Mouse (Mus musculus): ENCODE measurements around the gene Canx. TPM values are rescaled to one million over a fixed set of nuclear protein-coding genes. Genes with fewer than 3 reads are reported as not detected.

The Canx gene
- polyA plus RNA-seq, 1 experiment, result 118 TPM

- no peak overlapping the region for H3K4me3 ChIP-seq (ENCODE audit: insufficient read depth, low read depth, low read length)
- H3K27ac ChIP-seq (ENCODE audit: insufficient read depth, low read depth, low read length), result peak overlapping the region; percentile 93
- DNase-seq, result peak; percentile 95
- TF ChIP-seq POLR2A (IDR thresholded peaks at IDR 0.05; ENCODE audit: low read depth, low read length) (no peak), CTCF (conservative IDR thresholded peaks at IDR 0.05; ENCODE audit: insufficient read depth, insufficient read length, low read depth, low read length) (no peak)
- 27% methylated on average over 3 of the region's 3 CpGs for WGBS
- no peaks in the 10 kb centered on the region for H3K36me3 ChIP-seq (ENCODE audit: control insufficient read depth, insufficient read depth, low read length)
- no peaks in the 10 kb centered on the region for H3K27me3 ChIP-seq (replicated peaks; ENCODE audit: control insufficient read depth, insufficient read depth, low read length)
- peaks cover 21% of the 10 kb centered on the region for H3K4me1 ChIP-seq (ENCODE audit: control insufficient read depth, insufficient read depth, low read length)
Measured at GRCm38 (mm10) chr11:50354851-50355250, 29.4 kb upstream of the Canx start.

DNA sequence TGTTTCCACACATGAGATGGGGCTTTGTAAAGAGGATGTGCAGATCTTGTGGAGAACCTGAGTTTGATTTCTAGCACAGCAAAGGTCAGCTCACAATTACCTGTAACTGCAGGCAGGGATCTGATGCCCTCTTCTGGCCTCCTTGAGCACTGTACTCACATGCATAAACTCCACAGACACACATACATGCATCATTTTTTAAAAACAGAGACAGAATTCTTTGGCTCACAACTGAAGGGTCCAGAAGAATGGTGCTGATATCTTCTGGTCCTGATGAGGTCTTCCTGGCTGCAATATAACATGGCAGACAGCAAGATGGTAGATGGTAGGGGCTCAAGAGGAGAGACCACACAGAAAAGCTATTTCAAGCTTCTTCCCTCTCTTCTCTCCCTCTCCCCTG is 28.7 kb upstream of the Canx start, which contains the start of gene Cby3:
Cby3 (plus strand) TSS at position 301 of the 400 bp plus-strand sequence.
- peaks cover 21% of the 10 kb centered on the region for H3K4me1 ChIP-seq (ENCODE audit: control insufficient read depth, insufficient read depth, low read length)
- H3K27ac ChIP-seq (ENCODE audit: insufficient read depth, low read depth, low read length), result peak within 1 kb of the TSS; percentile 93
- no peaks in the 10 kb centered on the region for H3K27me3 ChIP-seq (replicated peaks; ENCODE audit: control insufficient read depth, insufficient read depth, low read length)
- no peak within 1 kb of the TSS for H3K4me3 ChIP-seq (ENCODE audit: insufficient read depth, low read depth, low read length)
- TF ChIP-seq POLR2A (IDR thresholded peaks at IDR 0.05; ENCODE audit: low read depth, low read length) (no peak), CTCF (conservative IDR thresholded peaks at IDR 0.05; ENCODE audit: insufficient read depth, insufficient read length, low read depth, low read length) (peak; percentile 31)
- H3K36me3 ChIP-seq (ENCODE audit: control insufficient read depth, insufficient read depth, low read length), result no peaks in the 10 kb centered on the region
- no peak for DNase-seq

DNA sequence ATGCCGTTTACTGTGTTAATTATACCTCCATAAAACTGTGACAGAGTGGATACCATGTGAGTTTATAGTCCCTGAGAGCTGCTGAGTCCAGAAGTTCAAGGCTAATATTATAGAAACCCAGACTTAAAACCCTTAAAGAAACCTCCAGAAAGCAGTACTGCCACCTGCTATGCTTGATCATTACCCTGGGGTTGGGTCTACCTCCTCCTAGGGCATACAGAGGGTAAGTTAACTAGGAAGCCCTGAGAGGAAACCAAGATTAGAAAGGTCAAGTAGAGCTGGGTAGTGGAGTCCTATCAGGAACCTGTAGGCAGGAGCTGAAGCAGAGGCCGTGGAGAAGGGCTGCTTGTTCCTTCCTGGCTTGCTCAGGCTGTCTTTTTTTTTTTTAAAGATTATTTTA is 26.7 kb upstream of the Canx start:
- H3K4me1 ChIP-seq (ENCODE audit: control insufficient read depth, insufficient read depth, low read length), result peaks cover 18% of the 10 kb centered on the region
- no peak for DNase-seq

GRCm38 (mm10) chr11:50346256-50347032 is 21.0 kb upstream of the Canx start:
- H3K36me3 ChIP-seq (ENCODE audit: control insufficient read depth, insufficient read depth, low read length), result no peaks in the 10 kb centered on the region
- H3K27ac ChIP-seq (ENCODE audit: insufficient read depth, low read depth, low read length), result no peak overlapping the region
- no peak overlapping the region for H3K4me3 ChIP-seq (ENCODE audit: insufficient read depth, low read depth, low read length)
- no peak for DNase-seq
- H3K4me1 ChIP-seq (ENCODE audit: control insufficient read depth, insufficient read depth, low read length), result no peaks in the 10 kb centered on the region
- no peak for TF ChIP-seq POLR2A (IDR thresholded peaks at IDR 0.05; ENCODE audit: low read depth, low read length)
- TF ChIP-seq CTCF (conservative IDR thresholded peaks at IDR 0.05; ENCODE audit: insufficient read depth, insufficient read length, low read depth, low read length), result no peak
- H3K27me3 ChIP-seq (replicated peaks; ENCODE audit: control insufficient read depth, insufficient read depth, low read length), result no peaks in the 10 kb centered on the region
- 88% methylated on average over 9 of the region's 9 CpGs for WGBS

More for the DNA sequence above, 26.7 kb upstream of the Canx start:
- H3K27me3 ChIP-seq (replicated peaks; ENCODE audit: control insufficient read depth, insufficient read depth, low read length), result no peaks in the 10 kb centered on the region
- H3K36me3 ChIP-seq (ENCODE audit: control insufficient read depth, insufficient read depth, low read length), result no peaks in the 10 kb centered on the region
- TF ChIP-seq CTCF (conservative IDR thresholded peaks at IDR 0.05; ENCODE audit: insufficient read depth, insufficient read length, low read depth, low read length) (no peak), POLR2A (IDR thresholded peaks at IDR 0.05; ENCODE audit: low read depth, low read length) (no peak)
- 67% methylated on average over 2 of the region's 2 CpGs for WGBS
- no peak overlapping the region for H3K4me3 ChIP-seq (ENCODE audit: insufficient read depth, low read depth, low read length)
- no peak overlapping the region for H3K27ac ChIP-seq (ENCODE audit: insufficient read depth, low read depth, low read length)

DNA sequence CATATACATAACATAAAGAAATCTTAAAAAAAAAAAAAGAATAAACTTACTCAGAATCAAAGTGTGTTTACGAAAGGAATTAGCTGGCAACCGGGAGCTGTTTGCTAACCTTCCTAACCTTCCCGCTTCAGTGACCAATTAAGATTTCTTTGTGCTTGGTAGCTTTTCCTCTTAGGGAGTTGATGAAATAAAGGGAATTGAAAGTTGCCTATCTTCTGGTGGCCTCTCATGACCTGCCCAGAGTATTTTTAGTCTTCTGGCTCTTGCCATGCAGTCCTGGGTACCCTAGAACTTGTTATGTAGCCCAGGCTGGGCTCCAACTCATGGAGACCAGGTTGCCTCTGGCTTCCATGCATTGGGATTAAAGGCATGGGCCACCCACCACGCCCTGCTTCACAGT is 20.0 kb upstream of the Canx start:
- no peaks in the 10 kb centered on the region for H3K27me3 ChIP-seq (replicated peaks; ENCODE audit: control insufficient read depth, insufficient read depth, low read length)
- no peaks in the 10 kb centered on the region for H3K36me3 ChIP-seq (ENCODE audit: control insufficient read depth, insufficient read depth, low read length)
- TF ChIP-seq CTCF (conservative IDR thresholded peaks at IDR 0.05; ENCODE audit: insufficient read depth, insufficient read length, low read depth, low read length), result no peak
- TF ChIP-seq POLR2A (IDR thresholded peaks at IDR 0.05; ENCODE audit: low read depth, low read length), result no peak
- 60% methylated on average over 4 of the region's 4 CpGs for WGBS
- H3K27ac ChIP-seq (ENCODE audit: insufficient read depth, low read depth, low read length), result no peak overlapping the region
- H3K4me1 ChIP-seq (ENCODE audit: control insufficient read depth, insufficient read depth, low read length), result no peaks in the 10 kb centered on the region
- H3K4me3 ChIP-seq (ENCODE audit: insufficient read depth, low read depth, low read length), result no peak overlapping the region
- DNase-seq, result no peak

- no peak overlapping the region for H3K4me3 ChIP-seq (ENCODE audit: insufficient read depth, low read depth, low read length)
- no peaks in the 10 kb centered on the region; the same call in 1 of the 2 replicates for H3K4me1 ChIP-seq (ENCODE audit: control insufficient read depth, insufficient read depth, low read length)
- no peak overlapping the region for H3K27ac ChIP-seq (ENCODE audit: insufficient read depth, low read depth, low read length)
- 74% methylated on average over 4 of the region's 4 CpGs for WGBS
- no peaks in the 10 kb centered on the region for H3K36me3 ChIP-seq (ENCODE audit: control insufficient read depth, insufficient read depth, low read length)
- TF ChIP-seq CTCF (conservative IDR thresholded peaks at IDR 0.05; ENCODE audit: insufficient read depth, insufficient read length, low read depth, low read length) (no peak), POLR2A (IDR thresholded peaks at IDR 0.05; ENCODE audit: low read depth, low read length) (no peak)
- DNase-seq, result no peak
- no peaks in the 10 kb centered on the region for H3K27me3 ChIP-seq (replicated peaks; ENCODE audit: control insufficient read depth, insufficient read depth, low read length)
Measured at GRCm38 (mm10) chr11:50336891-50337290, 11.4 kb upstream of the Canx start.

GRCm38 (mm10) chr11:50336126-50336525 is 10.7 kb upstream of the Canx start:
- Histone ChIP-seq H3K27ac (ENCODE audit: insufficient read depth, low read depth, low read length) (no peak overlapping the region), H3K4me1 (ENCODE audit: control insufficient read depth, insufficient read depth, low read length) (no peaks in the 10 kb centered on the region; the same call in 1 of the 2 replicates), H3K4me3 (ENCODE audit: insufficient read depth, low read depth, low read length) (no peak overlapping the region), H3K36me3 (ENCODE audit: control insufficient read depth, insufficient read depth, low read length) (no peaks in the 10 kb centered on the region), H3K27me3 (replicated peaks; ENCODE audit: control insufficient read depth, insufficient read depth, low read length) (no peaks in the 10 kb centered on the region)
- TF ChIP-seq CTCF (conservative IDR thresholded peaks at IDR 0.05; ENCODE audit: insufficient read depth, insufficient read length, low read depth, low read length) (no peak), POLR2A (IDR thresholded peaks at IDR 0.05; ENCODE audit: low read depth, low read length) (no peak)
- peak; percentile 32 for DNase-seq
- 34% methylated on average over 1 of the region's 1 CpGs for WGBS

Data from kidney, adult 2 months (tissue).